Mouse (Mus musculus): ENCODE data around the gene Syne2. TPM values are rescaled to one million over a fixed set of nuclear protein-coding genes. Genes with fewer than 3 reads are reported as not detected.

The Syne2 gene
- polyA plus RNA-seq, 1 experiment from 2014 or later, result 86.9 TPM

- no peaks in the 10 kb centered on the region for H3K27me3 ChIP-seq
- ChIA-PET POLR2A (interaction anchor here (0.6 kb wide), 1 partner anchor 75 kb away, joined by 8 read pairs; no protein-coding TSS in a partner anchor), CTCF (interaction anchor here (0.7 to 4.3 kb wide), 11 partner anchors 16 to 147 kb away, joined by 3 to 19 read pairs (median 4); no protein-coding TSS in a partner anchor)
- no peak for DNase-seq (ENCODE audit: low read depth, low spot score)
- in situ Hi-C loops (cut with MboI; ENCODE audit: low pct_unique_long_range_greater_than_20kb), result no loop called here
- no peak for ATAC-seq
- peak; percentile 67 for TF ChIP-seq CTCF (IDR thresholded peaks at IDR 0.05)
Observed at GRCm38 (mm10) chr12:75894316-75894997, 76.5 kb downstream of the Syne2 start.

GRCm38 (mm10) chr12:75894998-75895331, 77.0 kb downstream of the Syne2 start:
- ATAC-seq, result no peak
- DNase-seq (ENCODE audit: low read depth, low spot score), result no peak
- ChIA-PET CTCF (interaction anchor here (0.9 to 4.3 kb wide), 6 partner anchors 17 to 99 kb away, joined by 3 to 19 read pairs (median 4); no protein-coding TSS in a partner anchor), POLR2A (interaction anchor here (0.6 kb wide), 1 partner anchor 11 kb away, joined by 3 read pairs; no protein-coding TSS in a partner anchor)
- TF ChIP-seq CTCF (IDR thresholded peaks at IDR 0.05), result no peak
- in situ Hi-C loops (cut with MboI; ENCODE audit: low pct_unique_long_range_greater_than_20kb), result no loop called here
- no peaks in the 10 kb centered on the region for H3K27me3 ChIP-seq

GRCm38 (mm10) chr12:75897793-75898192, 79.9 kb downstream of the Syne2 start:
- in situ Hi-C loops (cut with MboI; ENCODE audit: low pct_unique_long_range_greater_than_20kb), result no loop called here
- TF ChIP-seq CTCF (IDR thresholded peaks at IDR 0.05), result no peak
- ATAC-seq, result no peak
- CTCF ChIA-PET, result no interaction called here
- no peak for DNase-seq (ENCODE audit: low read depth, low spot score)
- H3K27me3 ChIP-seq, result no peaks in the 10 kb centered on the region
- POLR2A ChIA-PET, result no interaction called here

GRCm38 (mm10) chr12:75901721-75902120, 83.8 kb downstream of the Syne2 start:
- in situ Hi-C loops (cut with MboI; ENCODE audit: low pct_unique_long_range_greater_than_20kb), result no loop called here
- CTCF ChIA-PET, result no interaction called here
- TF ChIP-seq CTCF (IDR thresholded peaks at IDR 0.05), result peak; percentile 49
- no peak for DNase-seq (ENCODE audit: low read depth, low spot score)
- ATAC-seq, result no peak
- no peaks in the 10 kb centered on the region for H3K27me3 ChIP-seq
- POLR2A ChIA-PET, result no interaction called here

- no peak for ATAC-seq
- POLR2A ChIA-PET, result no interaction called here
- CTCF ChIA-PET, result no interaction called here
- in situ Hi-C loops (cut with MboI; ENCODE audit: low pct_unique_long_range_greater_than_20kb), result no loop called here
- no peak for TF ChIP-seq CTCF (IDR thresholded peaks at IDR 0.05)
- DNase-seq (ENCODE audit: low read depth, low spot score), result no peak
- H3K27me3 ChIP-seq, result no peaks in the 10 kb centered on the region
Observed at GRCm38 (mm10) chr12:75904068-75904467, 86.1 kb downstream of the Syne2 start.

- in situ Hi-C loops (cut with MboI; ENCODE audit: low pct_unique_long_range_greater_than_20kb), result no loop called here
- ChIA-PET POLR2A (no interaction called here), CTCF (no interaction called here)
- ATAC-seq (no peak), DNase-seq (ENCODE audit: low read depth, low spot score) (no peak)
- H3K27me3 ChIP-seq, result no peaks in the 10 kb centered on the region
- TF ChIP-seq CTCF (IDR thresholded peaks at IDR 0.05), result no peak
Observed at GRCm38 (mm10) chr12:75905304-75905703, 87.4 kb downstream of the Syne2 start.

GRCm38 (mm10) chr12:75908466-75908865, 90.5 kb downstream of the Syne2 start:
- no peak for TF ChIP-seq CTCF (IDR thresholded peaks at IDR 0.05)
- no peaks in the 10 kb centered on the region for H3K27me3 ChIP-seq
- POLR2A ChIA-PET, result no interaction called here
- CTCF ChIA-PET, result interaction anchor here (1.4 kb wide), 1 partner anchor 15 kb away, joined by 4 read pairs; no protein-coding TSS in a partner anchor
- no peak for DNase-seq (ENCODE audit: low read depth, low spot score)
- no peak for ATAC-seq
- in situ Hi-C loops (cut with MboI; ENCODE audit: low pct_unique_long_range_greater_than_20kb), result no loop called here

- ATAC-seq, result no peak
- in situ Hi-C loops (cut with MboI; ENCODE audit: low pct_unique_long_range_greater_than_20kb), result no loop called here
- ChIA-PET CTCF (interaction anchor here (1.3 kb wide), 1 partner anchor 23 kb away, joined by 4 read pairs; no protein-coding TSS in a partner anchor), POLR2A (no interaction called here)
- no peaks in the 10 kb centered on the region for H3K27me3 ChIP-seq
- DNase-seq (ENCODE audit: low read depth, low spot score), result no peak
- no peak for TF ChIP-seq CTCF (IDR thresholded peaks at IDR 0.05)
Observed at GRCm38 (mm10) chr12:75915694-75916093, 97.8 kb downstream of the Syne2 start.

- DNase-seq (ENCODE audit: low read depth, low spot score) (no peak), ATAC-seq (no peak)
- no peak for TF ChIP-seq CTCF (IDR thresholded peaks at IDR 0.05)
- ChIA-PET CTCF (interaction anchor here (1.2 kb wide), 1 partner anchor 25 kb away, joined by 3 read pairs; no protein-coding TSS in a partner anchor), POLR2A (interaction anchor here (0.6 kb wide), 1 partner anchor 119 kb away, joined by 3 read pairs; no protein-coding TSS in a partner anchor)
- no peaks in the 10 kb centered on the region for H3K27me3 ChIP-seq
- in situ Hi-C loops (cut with MboI; ENCODE audit: low pct_unique_long_range_greater_than_20kb), result no loop called here
Observed at GRCm38 (mm10) chr12:75918415-75918814, 100.5 kb downstream of the Syne2 start.

- ChIA-PET CTCF (interaction anchor here (1.2 kb wide), 2 partner anchors 15 to 26 kb away, joined by 3 read pairs; no protein-coding TSS in a partner anchor), POLR2A (no interaction called here)
- no peak for ATAC-seq
- no peaks in the 10 kb centered on the region for H3K27me3 ChIP-seq
- in situ Hi-C loops (cut with MboI; ENCODE audit: low pct_unique_long_range_greater_than_20kb), result no loop called here
- TF ChIP-seq CTCF (IDR thresholded peaks at IDR 0.05), result peak; percentile 34
- no peak for DNase-seq (ENCODE audit: low read depth, low spot score)
Observed at GRCm38 (mm10) chr12:75918914-75919313, 101.0 kb downstream of the Syne2 start.

GRCm38 (mm10) chr12:75922900-75923299, 105.0 kb downstream of the Syne2 start:
- CTCF ChIA-PET, result interaction anchor here (0.9 to 1.0 kb wide), 2 partner anchors 15 to 29 kb away, joined by 3 to 4 read pairs; no protein-coding TSS in a partner anchor
- in situ Hi-C loops (cut with MboI; ENCODE audit: low pct_unique_long_range_greater_than_20kb), result no loop called here
- no peak for ATAC-seq
- H3K27me3 ChIP-seq, result no peaks in the 10 kb centered on the region
- DNase-seq (ENCODE audit: low read depth, low spot score), result no peak
- no peak for TF ChIP-seq CTCF (IDR thresholded peaks at IDR 0.05)
- POLR2A ChIA-PET, result interaction anchor here (0.8 kb wide), 1 partner anchor 16 kb away, joined by 3 read pairs; no protein-coding TSS in a partner anchor

Measured in Patski (cell line).